ENCODE assay signal across 19 mouse cellular contexts in genomic region chr2:19391649-19392048, GRCm38 (mm10). TPM values are rescaled to one million over a fixed set of nuclear protein-coding genes. Genes with fewer than 3 reads are reported as not detected.
"Had no signal": no experiment of that assay in that cellular context is flagged by ENCODE, and none has a peak within 500 bp of the region (broad histone marks: within the 10 kb centered on the region; RNA-seq: fewer than 3 reads in every experiment).

No protein-coding gene starts in this region.

- ATAC-seq: forebrain, embryonic 13.5 days; forebrain, embryonic 14.5 days; forebrain, embryonic 15.5 days; forebrain, embryonic 16.5 days; forebrain, postnatal 0 days had no signal

- H3K4me2 ChIP-seq: embryonic facial prominence, embryonic 12.5 days; embryonic facial prominence, embryonic 13.5 days; embryonic facial prominence, embryonic 15.5 days; forebrain, embryonic 12.5 days; forebrain, embryonic 13.5 days; forebrain, embryonic 15.5 days had no signal

- H3K9ac ChIP-seq: embryonic facial prominence, embryonic 12.5 days; embryonic facial prominence, embryonic 13.5 days; embryonic facial prominence, embryonic 15.5 days; forebrain, embryonic 12.5 days; forebrain, embryonic 13.5 days; forebrain, embryonic 15.5 days; forebrain, postnatal 0 days had no signal

- H3K27ac ChIP-seq: embryonic facial prominence, embryonic 10.5 days; embryonic facial prominence, embryonic 12.5 days; embryonic facial prominence, embryonic 13.5 days; embryonic facial prominence, embryonic 15.5 days; forebrain, embryonic 10.5 days; forebrain, embryonic 12.5 days; forebrain, embryonic 13.5 days; forebrain, embryonic 15.5 days; gastrocnemius, adult 2 months; heart, adult 2 months had no signal

- H3K4me1 ChIP-seq: embryonic facial prominence, embryonic 10.5 days; embryonic facial prominence, embryonic 12.5 days; embryonic facial prominence, embryonic 13.5 days; embryonic facial prominence, embryonic 15.5 days; forebrain, embryonic 13.5 days; forebrain, embryonic 15.5 days had no signal

- H3K27me3 ChIP-seq: embryonic facial prominence, embryonic 12.5 days; embryonic facial prominence, embryonic 13.5 days; embryonic facial prominence, embryonic 15.5 days; forebrain, embryonic 12.5 days; forebrain, embryonic 13.5 days; forebrain, embryonic 15.5 days had no signal

- H3K36me3 ChIP-seq: embryonic facial prominence, embryonic 10.5 days; embryonic facial prominence, embryonic 12.5 days; embryonic facial prominence, embryonic 15.5 days; forebrain, embryonic 10.5 days; forebrain, embryonic 12.5 days; forebrain, embryonic 15.5 days had no signal

- H3K4me3 ChIP-seq: embryonic facial prominence, embryonic 10.5 days; embryonic facial prominence, embryonic 12.5 days; embryonic facial prominence, embryonic 13.5 days; embryonic facial prominence, embryonic 15.5 days; erythroblast, embryonic 14.5 days; forebrain, embryonic 10.5 days; forebrain, embryonic 12.5 days; forebrain, embryonic 13.5 days; forebrain, embryonic 15.5 days; gastrocnemius, adult 2 months; heart, adult 2 months had no signal

- H3K9me3 ChIP-seq: embryonic facial prominence, embryonic 10.5 days; embryonic facial prominence, embryonic 12.5 days; embryonic facial prominence, embryonic 13.5 days; embryonic facial prominence, embryonic 15.5 days; forebrain, embryonic 10.5 days; forebrain, embryonic 12.5 days; forebrain, embryonic 13.5 days; forebrain, embryonic 15.5 days had no signal

RNA-seq across cellular contexts. Expression of gene Ptf1a, which starts 53.8 kb away (rescaled TPM):
- polyA plus RNA-seq: cortical plate, adult 2 months; embryonic facial prominence, embryonic 13.5 days; embryonic facial prominence, embryonic 14.5 days; embryonic facial prominence, embryonic 15.5 days; erythroblast, embryonic 14.5 days; forebrain, embryonic 10.5 days; forebrain, embryonic 11.5 days; forebrain, embryonic 16.5 days; forebrain, postnatal 0 days; frontal cortex, adult 2 months; gonadal fat pad, adult 2 months; heart, adult 2 months had no signal
